Mouse (Mus musculus): ENCODE measurements around the gene Ncoa6. TPM values are rescaled to one million over a fixed set of nuclear protein-coding genes. Genes with fewer than 3 reads are reported as not detected.

The Ncoa6 gene
- polyA plus RNA-seq (2021; fragmentation: Nextera tagmentation): 6.6 and 9.1 TPM in 2 replicates
- long read RNA-seq, experiment 1, partial matches to known transcripts: 8 of 10 reads
- long read RNA-seq, experiment 1, other reads (novel, unspliced or antisense): 2 of 10 reads
- long read RNA-seq, experiment 2, partial matches to known transcripts: 7 of 15 reads
- long read RNA-seq, experiment 2, other reads (novel, unspliced or antisense): 5 of 15 reads

GRCm38 (mm10) chr2:155473570-155474088 is at the start of gene Ncoa6:
Gene Ncoa6 (minus strand): TSS chr2:155473894.

GRCm38 (mm10) chr2:155517455-155518423 is 44.0 kb upstream of the Ncoa6 start, which contains the start of the genes Acss2 and Ggt7:
Gene Acss2 (plus strand): TSS chr2:155517948.
Gene Ggt7 (minus strand): TSS chr2:155518237.

DNA sequence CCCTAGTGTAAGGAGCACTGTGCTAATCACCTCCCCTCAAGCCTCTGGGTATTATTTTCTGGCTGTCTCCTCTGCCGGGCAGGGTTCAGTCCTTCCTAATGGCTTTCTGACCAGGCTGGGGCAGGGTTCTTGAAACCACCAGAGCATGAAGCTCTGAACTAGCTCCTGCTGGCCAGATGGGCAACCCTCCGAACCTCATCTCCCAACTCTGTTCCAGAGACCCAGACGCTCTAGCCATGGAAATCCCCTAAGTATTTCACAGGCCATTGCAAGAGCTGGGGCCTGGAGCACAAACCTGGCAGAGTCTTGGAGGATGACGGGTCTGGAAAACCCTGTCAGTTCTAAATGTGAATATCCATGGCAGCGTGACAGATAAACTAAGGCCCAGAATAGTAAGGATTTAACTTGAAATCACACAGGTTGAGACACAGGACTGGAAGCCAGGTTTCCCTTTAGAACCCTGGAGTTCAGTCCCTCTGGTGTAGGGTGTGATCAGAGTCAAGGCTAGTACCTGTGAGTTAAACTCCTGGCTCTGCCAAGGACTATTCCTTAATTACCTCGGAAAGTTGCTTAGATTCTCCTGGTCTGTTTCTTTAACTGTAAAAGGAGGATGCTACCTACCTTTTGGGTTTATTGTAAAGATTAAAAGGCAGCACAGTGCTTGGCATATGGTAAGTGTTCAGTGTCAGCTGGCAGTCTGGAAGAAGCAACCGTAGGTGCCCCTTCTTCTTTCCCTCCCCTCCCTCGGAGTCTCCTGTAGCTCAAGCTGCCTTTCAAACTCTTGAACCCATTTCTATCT is 93.2 kb downstream of the Ncoa6 start, which contains the start of gene Trp53inp2:
TSS of gene Trp53inp2 (plus strand) at position 799 of the 799 bp plus-strand sequence.

GRCm38 (mm10) chr2:155356971-155357591 is 116.6 kb downstream of the Ncoa6 start, which contains the start of gene Pigu:
Gene Pigu (minus strand): TSS chr2:155357430.

Other genes starting within 250 kb of the Ncoa6 start
- gene Dynlrb1, start 237.4 kb downstream of the Ncoa6 start, polyA plus RNA-seq (2021; fragmentation: Nextera tagmentation): 655 and 761 TPM in 2 replicates
- 797 and 996 TPM in 2 replicates for gene Map1lc3a, start 197.6 kb downstream of the Ncoa6 start, polyA plus RNA-seq (2021; fragmentation: Nextera tagmentation)
- gene Pigu, start 116.5 kb downstream of the Ncoa6 start, polyA plus RNA-seq (2021; fragmentation: Nextera tagmentation): 14.4 and 20.9 TPM in 2 replicates
- 92.2 and 146 TPM in 2 replicates for gene Trp53inp2, start 92.8 kb downstream of the Ncoa6 start, polyA plus RNA-seq (2021; fragmentation: Nextera tagmentation)
- 31.3 and 38.5 TPM in 2 replicates for gene Acss2, start 44.1 kb upstream of the Ncoa6 start, polyA plus RNA-seq (2021; fragmentation: Nextera tagmentation)
- gene Ggt7, start 44.3 kb upstream of the Ncoa6 start, polyA plus RNA-seq (2021; fragmentation: Nextera tagmentation): 88.0 and 100 TPM in 2 replicates
- gene Gss, start 118.9 kb upstream of the Ncoa6 start, polyA plus RNA-seq (2021; fragmentation: Nextera tagmentation): 13.1 and 14.4 TPM in 2 replicates
- gene Myh7b, start 137.3 kb upstream of the Ncoa6 start, polyA plus RNA-seq (2021; fragmentation: Nextera tagmentation): 2.5 and 2.8 TPM in 2 replicates
- 34.4 and 134 TPM in 2 replicates for gene Trpc4ap, start 218.5 kb upstream of the Ncoa6 start, polyA plus RNA-seq (2021; fragmentation: Nextera tagmentation)

Data from left cerebral cortex, adult 6 months (tissue).